Mouse (Mus musculus) heart, embryonic 16.5 days (tissue): ENCODE measurements around the gene Gm44579. TPM values are rescaled to one million over a fixed set of nuclear protein-coding genes. Genes with fewer than 3 reads are reported as not detected.

ENCODE experiments used
- ATAC-seq: fragments of 200-750 bp; cut with Nextera tagmentation; replicated peaks from 2 replicates; pipeline ENCODE4 v1.8.0; 2017; ENCODE audit warnings: moderate number of reproducible peaks; ENCODE audit not compliant: insufficient read depth, low FRiP score; ENCODE audit errors: extremely low read depth
- H3K27ac ChIP-seq: fragments of 300-500 bp; sonication (generic); 2 replicates; pipeline ENCODE4 v1.5.1; 2014; ENCODE audit warnings: mild to moderate bottlenecking, low read length, control low read depth, moderate library complexity
- H3K27me3 ChIP-seq: fragments of 300-500 bp; sonication (generic); 2 replicates; pipeline ENCODE4 v1.6.1; 2014; ENCODE audit warnings: low read length, mixed read lengths; ENCODE audit not compliant: control insufficient read depth, insufficient read depth
- H3K36me3 ChIP-seq: fragments of 300-500 bp; sonication (generic); 2 replicates; pipeline ENCODE4 v1.6.1; 2014; ENCODE audit not compliant: control insufficient read depth, insufficient read depth
- H3K4me1 ChIP-seq: fragments of 300-500 bp; sonication (generic); 2 replicates; pipeline ENCODE4 v1.6.1; 2014; ENCODE audit warnings: low read length, mixed read lengths; ENCODE audit not compliant: control insufficient read depth, insufficient read depth
- H3K4me2 ChIP-seq: fragments of 300-500 bp; sonication (generic); 2 replicates; pipeline ENCODE4 v1.6.1; 2014; ENCODE audit warnings: low read depth, mild to moderate bottlenecking, control low read depth, low read length
- H3K4me3 ChIP-seq: fragments of 300-500 bp; sonication (generic); 2 replicates; pipeline ENCODE4 v1.5.1; 2014; ENCODE audit warnings: mild to moderate bottlenecking, control low read depth, low read length
- H3K9ac ChIP-seq: fragments of 300-500 bp; sonication (generic); 2 replicates; pipeline ENCODE4 v1.6.1; 2014; ENCODE audit warnings: low read length, control low read depth
- H3K9me3 ChIP-seq: fragments of 300-500 bp; sonication (generic); replicated peaks from 2 replicates; pipeline ENCODE4 v1.6.1; 2016; ENCODE audit warnings: low read length; ENCODE audit not compliant: control insufficient read depth
- WGBS: fragments of 180-500 bp; shearing (Covaris S2); extraction: QIAGEN DNeasy Blood & Tissue Kit; methylation state at CpG from one replicate; pipeline ENCODE4 v1.1.7; 2014; 5-methylcytosine and 5-hydroxymethylcytosine counted together
- polyA plus RNA-seq: library from polyadenylated mRNA; unstranded; fragments of >200 nt; fragmentation: Nextera tagmentation; extraction: Ambion mirVana; gene quantifications from 2 replicates; pipeline ENCODE4 v1.2.1, GENCODE M21; 2015

Gene Gm44579
- polyA plus RNA-seq, 1 experiment from 2014 or later = not detected

GRCm38 (mm10) chr15:98214130-98214529 is 6.6 kb downstream of the Gm44579 start:
- no peak overlapping the region for H3K9ac ChIP-seq
- H3K27me3 ChIP-seq = no peaks in the 10 kb centered on the region
- no peaks in the 10 kb centered on the region for H3K9me3 ChIP-seq
- H3K36me3 ChIP-seq = no peaks in the 10 kb centered on the region
- H3K4me3 ChIP-seq = no peak overlapping the region
- H3K4me1 ChIP-seq = peaks cover 4% of the 10 kb centered on the region; the same call in 1 of the 2 replicates
- no peak overlapping the region for H3K4me2 ChIP-seq
- H3K27ac ChIP-seq = no peak overlapping the region
- ATAC-seq = no peak
- WGBS = 57% methylated on average over 5 of the region's 5 CpGs

DNA sequence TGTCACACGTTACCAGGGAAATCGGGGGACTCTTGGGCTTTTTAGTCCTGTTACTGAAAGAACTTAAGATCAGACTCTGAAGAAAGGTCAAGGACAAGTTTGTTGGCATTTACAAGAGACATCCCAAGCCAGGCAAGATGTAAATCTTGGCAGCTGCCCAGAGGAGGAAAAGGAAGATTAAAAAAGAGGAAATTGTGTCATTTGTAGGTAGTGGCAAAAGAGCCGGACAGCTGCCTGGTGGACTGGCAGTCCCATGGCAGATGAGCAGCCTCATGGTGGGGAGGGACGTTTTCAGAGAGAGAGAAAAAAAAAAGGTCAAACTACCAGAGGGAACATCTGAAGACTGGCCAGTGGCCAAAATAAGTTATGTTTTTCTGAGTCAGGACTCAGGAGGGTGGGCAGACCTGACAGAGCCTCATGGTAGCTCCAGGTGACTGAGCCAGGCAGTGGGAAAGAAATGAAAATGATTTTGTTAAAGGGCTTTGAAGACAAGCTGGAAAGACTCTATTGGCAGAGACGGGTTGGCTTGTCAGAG is 7.4 kb downstream of the Gm44579 start:
- no peak overlapping the region for H3K27ac ChIP-seq
- H3K9me3 ChIP-seq = no peaks in the 10 kb centered on the region
- H3K4me1 ChIP-seq = peaks cover 4% of the 10 kb centered on the region; the same call in 1 of the 2 replicates
- H3K27me3 ChIP-seq = no peaks in the 10 kb centered on the region
- WGBS = 60% methylated on average over 5 of the region's 5 CpGs
- no peak overlapping the region for H3K4me2 ChIP-seq
- no peak overlapping the region for H3K9ac ChIP-seq
- no peak overlapping the region for H3K4me3 ChIP-seq
- no peak for ATAC-seq
- no peaks in the 10 kb centered on the region for H3K36me3 ChIP-seq

DNA sequence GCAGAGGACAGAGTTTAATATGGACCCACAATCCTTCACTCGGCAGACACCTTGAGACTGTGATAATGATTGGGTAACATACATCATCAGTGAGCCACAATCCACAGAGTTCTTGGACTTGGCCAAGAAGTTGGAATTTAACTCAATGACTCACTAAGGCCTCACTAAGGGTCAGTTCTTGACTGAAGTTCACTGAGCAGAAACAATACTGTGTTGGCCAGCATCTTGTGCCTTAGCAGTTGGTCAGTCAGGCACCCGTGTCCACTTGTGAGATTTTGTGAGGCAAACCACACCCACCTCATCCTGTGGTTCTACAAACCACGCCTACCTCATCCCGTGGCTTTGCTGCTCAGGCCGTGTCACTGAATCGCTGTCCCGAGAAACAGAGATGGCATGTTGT is 11.1 kb downstream of the Gm44579 start:
- peaks cover 4% of the 10 kb centered on the region; the same call in 1 of the 2 replicates for H3K4me1 ChIP-seq
- no peaks in the 10 kb centered on the region for H3K36me3 ChIP-seq
- H3K9ac ChIP-seq = no peak overlapping the region
- ATAC-seq = no peak
- H3K27ac ChIP-seq = no peak overlapping the region
- WGBS = 74% methylated on average over 7 of the region's 7 CpGs
- H3K4me2 ChIP-seq = no peak overlapping the region
- H3K27me3 ChIP-seq = no peaks in the 10 kb centered on the region
- H3K9me3 ChIP-seq = no peaks in the 10 kb centered on the region
- H3K4me3 ChIP-seq = no peak overlapping the region

- ATAC-seq = no peak
- Histone ChIP-seq H3K9me3 (no peaks in the 10 kb centered on the region), H3K4me1 (no peaks in the 10 kb centered on the region), H3K27me3 (no peaks in the 10 kb centered on the region), H3K27ac (no peak within 1 kb of the TSS), H3K9ac (no peak within 1 kb of the TSS), H3K4me3 (no peak within 1 kb of the TSS), H3K4me2 (no peak within 1 kb of the TSS), H3K36me3 (no peaks in the 10 kb centered on the region)
- WGBS = 67% methylated on average over 3 of the region's 3 CpGs
Observed at GRCm38 (mm10) chr15:98195442-98195841, 25.3 kb downstream of the Gm44579 start, which contains the start of gene Olfr288. Gene Olfr288, minus strand, starts transcription at chr15:98195542.

DNA sequence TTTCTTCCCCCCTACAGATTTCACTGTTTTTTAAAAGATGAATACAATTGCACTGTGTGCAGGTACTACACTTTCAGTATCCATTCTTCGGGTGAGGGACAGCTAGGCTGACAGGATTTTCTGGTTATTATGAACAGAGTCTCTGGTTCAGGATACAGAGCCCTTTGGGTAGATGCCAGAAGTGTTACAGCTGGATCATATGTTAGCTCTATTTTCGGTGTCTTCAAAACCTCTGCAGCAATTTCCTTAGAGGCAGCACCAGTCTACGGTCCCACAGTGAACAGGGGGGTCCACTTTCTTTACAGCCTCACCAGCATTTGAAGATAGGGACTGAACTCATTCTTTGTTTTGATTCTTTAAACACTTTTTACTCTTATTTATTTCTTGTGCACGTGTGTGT is 36.3 kb downstream of the Gm44579 start:
- Histone ChIP-seq H3K4me2 (no peak overlapping the region), H3K9ac (no peak overlapping the region), H3K36me3 (no peaks in the 10 kb centered on the region), H3K9me3 (no peaks in the 10 kb centered on the region), H3K27me3 (no peaks in the 10 kb centered on the region), H3K4me3 (no peak overlapping the region), H3K27ac (no peak overlapping the region), H3K4me1 (peaks cover 11% of the 10 kb centered on the region)
- 41% methylated on average over 4 of the region's 4 CpGs for WGBS
- no peak for ATAC-seq

DNA sequence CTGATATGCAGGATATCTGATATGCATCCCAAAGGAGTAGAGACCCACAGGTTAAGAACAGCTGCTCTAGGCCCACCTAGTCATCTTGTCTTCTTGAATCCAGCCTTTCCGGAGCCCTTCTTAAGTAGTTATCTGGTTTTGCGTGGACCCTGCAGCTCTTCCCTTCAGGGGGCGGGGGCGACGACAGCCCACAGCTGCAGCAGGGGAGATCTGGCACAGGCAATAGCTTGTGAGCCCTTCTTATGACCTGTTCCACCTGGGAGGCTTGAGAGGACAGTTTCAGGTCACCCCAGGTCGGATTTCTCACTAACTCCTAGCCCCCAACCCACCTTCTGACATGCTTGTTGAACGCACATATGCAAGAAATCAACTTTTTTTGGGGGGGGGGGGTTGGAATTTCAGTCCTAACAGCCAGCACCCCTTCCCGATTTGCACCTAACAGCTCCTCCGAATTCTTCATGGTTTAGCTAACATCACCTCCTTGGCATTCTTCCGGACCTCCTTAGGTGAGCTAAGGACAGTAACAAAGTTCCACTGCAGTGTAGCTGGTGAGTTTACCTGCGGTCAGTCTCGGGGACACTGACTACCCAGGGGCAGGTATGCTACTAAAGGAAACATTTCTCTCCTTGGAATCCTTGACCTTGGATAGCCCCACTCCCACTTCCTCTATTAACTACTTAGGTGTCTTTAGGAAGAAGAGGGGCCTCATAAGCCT is 38.8 kb downstream of the Gm44579 start:
- no peaks in the 10 kb centered on the region for H3K27me3 ChIP-seq
- no peak for ATAC-seq
- peaks cover 11% of the 10 kb centered on the region for H3K4me1 ChIP-seq
- no peaks in the 10 kb centered on the region for H3K9me3 ChIP-seq
- WGBS = 57% methylated on average over 12 of the region's 12 CpGs
- H3K4me2 ChIP-seq = peak overlapping the region; percentile 81
- peak overlapping the region; percentile 35 for H3K27ac ChIP-seq
- no peaks in the 10 kb centered on the region for H3K36me3 ChIP-seq
- H3K4me3 ChIP-seq = peak overlapping the region; percentile 60; the same call in 1 of the 2 replicates
- peak overlapping the region; percentile 49; the same call in 1 of the 2 replicates for H3K9ac ChIP-seq

DNA sequence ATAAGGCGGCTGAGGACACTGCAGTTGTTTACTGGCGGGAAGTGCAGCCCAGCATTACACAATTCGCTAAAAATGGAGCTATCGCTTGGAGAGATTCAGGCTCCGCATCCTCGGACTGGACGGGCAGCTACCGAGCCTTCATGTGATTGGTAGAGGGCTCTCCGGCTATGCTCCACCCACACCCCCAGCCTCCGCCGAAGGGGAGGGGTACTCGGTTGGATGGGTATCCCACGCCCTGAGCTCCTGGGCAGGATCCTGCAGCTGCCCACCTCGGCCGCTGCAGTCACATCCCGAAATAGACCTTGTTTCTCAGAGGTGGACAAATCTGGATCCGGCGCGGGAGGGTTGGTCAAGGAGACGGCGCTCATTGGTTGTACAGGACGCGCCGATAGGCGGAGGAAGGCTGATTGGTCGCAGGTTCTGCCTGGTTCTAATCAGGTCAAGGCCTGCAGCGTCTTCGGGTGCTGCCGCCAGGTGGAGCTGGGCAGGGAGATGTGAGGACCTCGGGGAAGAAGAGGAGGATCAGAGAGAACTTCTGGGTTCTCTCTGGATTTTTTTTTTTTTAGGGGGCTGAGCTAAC is 39.6 kb downstream of the Gm44579 start:
- peak overlapping the region; percentile 60 for H3K4me3 ChIP-seq
- peak overlapping the region; percentile 81 for H3K4me2 ChIP-seq
- peak; percentile 97 for ATAC-seq
- peak overlapping the region; percentile 72 for H3K9ac ChIP-seq
- peak overlapping the region; percentile 90 for H3K27ac ChIP-seq
- WGBS = 0% methylated on average over 30 of the region's 30 CpGs
- no peaks in the 10 kb centered on the region for H3K36me3 ChIP-seq
- H3K9me3 ChIP-seq = no peaks in the 10 kb centered on the region
- H3K27me3 ChIP-seq = no peaks in the 10 kb centered on the region
- peaks cover 11% of the 10 kb centered on the region for H3K4me1 ChIP-seq

- peak overlapping the region; percentile 90 for H3K27ac ChIP-seq
- H3K36me3 ChIP-seq = no peaks in the 10 kb centered on the region
- no peaks in the 10 kb centered on the region for H3K9me3 ChIP-seq
- H3K4me3 ChIP-seq = peak overlapping the region; percentile 60
- no peak for ATAC-seq
- 0 out of 2 replicates have a peak, but pooled peaks cover 2% of the 10 kb centered on the region for H3K27me3 ChIP-seq
- peaks cover 11% of the 10 kb centered on the region for H3K4me1 ChIP-seq
- peak overlapping the region; percentile 81 for H3K4me2 ChIP-seq
- H3K9ac ChIP-seq = peak overlapping the region; percentile 72
- 7% methylated on average over 26 of the region's 26 CpGs for WGBS
Observed at GRCm38 (mm10) chr15:98180567-98181131, 40.1 kb downstream of the Gm44579 start.

GRCm38 (mm10) chr15:98177320-98177719 is 43.5 kb downstream of the Gm44579 start:
- H3K36me3 ChIP-seq = no peaks in the 10 kb centered on the region
- H3K4me2 ChIP-seq = no peak overlapping the region
- ATAC-seq = no peak
- no peak overlapping the region for H3K9ac ChIP-seq
- no peak overlapping the region for H3K4me3 ChIP-seq
- no peak overlapping the region for H3K27ac ChIP-seq
- H3K27me3 ChIP-seq = peaks cover 10% of the 10 kb centered on the region; the same call in 1 of the 2 replicates
- H3K4me1 ChIP-seq = peaks cover 11% of the 10 kb centered on the region
- WGBS = 65% methylated on average over 3 of the region's 3 CpGs
- H3K9me3 ChIP-seq = no peaks in the 10 kb centered on the region
